Mouse (Mus musculus) lung, embryonic 16.5 days (tissue): ENCODE measurements around the gene Krt17. TPM values are rescaled to one million over a fixed set of nuclear protein-coding genes. Genes with fewer than 3 reads are reported as not detected.
"Not testable (repeated sequence)": the region's sequence is repeated elsewhere in the genome, so short reads cannot be mapped to it uniquely, and the experiment has no call there.

Source experiments
- ATAC-seq: fragments of 200-750 bp; cut with Nextera tagmentation; 2 replicates; pipeline ENCODE4 v1.8.0; 2017; ENCODE audit warnings: low read depth, mild to moderate bottlenecking, moderate library complexity
- H3K27ac ChIP-seq: fragments of 300-500 bp; sonication (generic); 2 replicates; pipeline ENCODE4 v1.5.1; 2014; ENCODE audit warnings: mild to moderate bottlenecking, control low read depth, low read length
- H3K27me3 ChIP-seq: fragments of 300-500 bp; sonication (generic); 2 replicates; pipeline ENCODE4 v1.6.1; 2014; ENCODE audit warnings: low read depth, low read length, mixed read lengths; ENCODE audit not compliant: control insufficient read depth, insufficient read depth
- H3K36me3 ChIP-seq: fragments of 300-500 bp; sonication (generic); 2 replicates; pipeline ENCODE4 v1.6.1; 2014; ENCODE audit warnings: low read length; ENCODE audit not compliant: control insufficient read depth, insufficient read depth
- H3K4me1 ChIP-seq: fragments of 300-500 bp; sonication (generic); replicated peaks from 2 replicates; pipeline ENCODE4 v1.6.1; 2014; ENCODE audit warnings: low read length, mixed read lengths; ENCODE audit not compliant: control insufficient read depth, insufficient read depth
- H3K4me2 ChIP-seq: fragments of 300-500 bp; sonication (generic); 2 replicates; pipeline ENCODE4 v1.6.1; 2014; ENCODE audit warnings: low read depth, low read length, control low read depth
- H3K4me3 ChIP-seq: fragments of 300-500 bp; sonication (generic); 2 replicates; pipeline ENCODE4 v1.5.1; 2014; ENCODE audit warnings: mild to moderate bottlenecking, low read length, control low read depth
- H3K9ac ChIP-seq: fragments of 300-500 bp; sonication (generic); 2 replicates; pipeline ENCODE4 v1.6.1; 2014; ENCODE audit warnings: low read length, control low read depth
- H3K9me3 ChIP-seq: fragments of 300-500 bp; sonication (generic); 2 replicates; pipeline ENCODE4 v1.6.1; 2016; ENCODE audit warnings: low read length; ENCODE audit not compliant: control insufficient read depth
- WGBS: fragments of 180-500 bp; shearing (Covaris S2); extraction: QIAGEN DNeasy Blood & Tissue Kit; methylation state at CpG from one replicate; pipeline ENCODE4 v1.1.7; 2014; 5-methylcytosine and 5-hydroxymethylcytosine counted together
- polyA plus RNA-seq: library from polyadenylated mRNA; unstranded; fragments of >200 nt; fragmentation: Nextera tagmentation; extraction: Ambion mirVana; gene quantifications from 2 replicates; pipeline ENCODE4 v1.2.1, GENCODE M21; 2015

Krt17 gene
- polyA plus RNA-seq, 1 experiment from 2014 or later = 8.4 TPM

DNA sequence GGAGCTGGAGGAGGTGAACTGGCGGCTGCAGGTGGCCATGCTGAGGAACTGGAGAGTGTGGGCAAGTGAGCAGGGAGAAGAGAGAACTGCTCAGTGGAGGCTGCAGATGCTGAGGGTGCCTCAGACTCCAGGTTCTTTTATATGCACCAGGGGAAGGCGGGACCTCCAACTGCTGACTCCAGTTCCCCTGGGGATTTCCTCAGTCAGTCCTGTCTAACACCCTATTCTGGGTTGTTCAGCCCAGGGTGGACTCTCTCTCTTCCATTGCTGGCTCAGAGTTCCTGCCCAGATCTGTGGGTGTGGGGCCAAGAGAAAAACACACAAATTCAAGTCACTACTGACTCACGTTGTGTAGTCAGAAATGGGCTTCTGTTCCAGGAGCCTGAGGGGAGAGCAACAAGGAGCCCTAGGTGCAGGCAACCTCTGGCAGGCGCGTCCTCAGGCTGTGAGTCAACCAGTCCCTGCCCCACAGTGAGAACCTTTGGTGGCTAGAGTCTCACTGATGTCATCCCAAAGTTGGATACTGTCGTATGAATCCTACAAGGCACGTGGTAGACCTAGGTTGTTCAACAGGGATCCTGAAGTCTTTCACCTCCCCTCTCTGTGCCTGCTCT is 11.9 kb downstream of the Krt17 start, which contains the start of gene Krt16:
Gene Krt16, minus strand, starts transcription at position 51 of the 614 bp plus-strand sequence.
- H3K9ac ChIP-seq = no peak within 1 kb of the TSS
- H3K27ac ChIP-seq = no peak within 1 kb of the TSS
- no peaks in the 10 kb centered on the region for H3K27me3 ChIP-seq
- no peaks in the 10 kb centered on the region for H3K9me3 ChIP-seq
- ATAC-seq = no peak
- H3K4me1 ChIP-seq = no peaks in the 10 kb centered on the region
- no peak within 1 kb of the TSS for H3K4me2 ChIP-seq
- H3K36me3 ChIP-seq = no peaks in the 10 kb centered on the region
- H3K4me3 ChIP-seq = no peak within 1 kb of the TSS
- 75% methylated on average over 7 of the region's 7 CpGs for WGBS

DNA sequence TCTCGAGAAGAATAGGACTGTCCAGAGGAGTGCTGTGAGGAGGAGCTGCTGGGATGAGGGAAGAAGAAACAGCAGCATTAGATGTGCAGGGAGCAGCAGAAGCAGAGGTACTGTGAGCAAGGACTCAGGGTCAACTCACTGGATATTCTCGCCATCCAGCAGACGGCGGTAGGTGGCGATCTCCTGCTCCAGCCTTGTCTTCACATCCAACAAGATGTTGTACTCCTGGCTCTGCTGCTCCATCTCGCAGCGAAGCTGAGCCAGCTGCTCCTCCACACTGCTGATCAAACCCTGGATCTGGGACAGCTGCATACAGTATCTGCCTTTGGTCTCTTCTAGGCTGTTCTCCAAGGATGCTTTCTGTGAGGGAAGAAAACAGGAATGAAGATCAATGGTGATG is 14.4 kb downstream of the Krt17 start:
- not testable (repeated sequence) for H3K9me3 ChIP-seq, ATAC-seq, H3K4me3 ChIP-seq, H3K27ac ChIP-seq, H3K27me3 ChIP-seq, H3K36me3 ChIP-seq, H3K9ac ChIP-seq, H3K4me1 ChIP-seq, H3K4me2 ChIP-seq
- 59% methylated on average over 7 of the region's 7 CpGs for WGBS

DNA sequence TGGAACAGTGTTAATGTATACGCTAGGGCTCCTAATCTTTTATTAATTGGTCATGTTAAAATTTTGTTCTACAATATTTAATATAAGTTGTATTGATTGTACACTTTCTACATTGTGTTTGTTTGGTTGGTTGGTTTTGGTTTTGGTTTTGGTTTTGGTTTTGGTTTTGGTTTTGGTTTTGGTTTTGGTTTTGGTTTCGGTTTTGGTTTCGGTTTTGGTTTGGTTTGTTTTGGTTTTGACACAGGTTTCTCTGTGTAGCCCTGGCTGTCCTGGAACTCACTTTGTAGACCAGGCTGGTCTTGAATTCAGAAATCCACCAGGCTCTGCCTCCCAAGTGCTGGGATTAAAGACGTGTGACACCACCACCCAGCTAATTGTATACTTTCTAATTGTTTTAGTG is 20.6 kb downstream of the Krt17 start:
- ATAC-seq, H3K36me3 ChIP-seq, H3K9ac ChIP-seq, H3K4me3 ChIP-seq, H3K9me3 ChIP-seq, H3K4me1 ChIP-seq, H3K4me2 ChIP-seq, H3K27me3 ChIP-seq, H3K27ac ChIP-seq: not testable (repeated sequence)
- WGBS = 85% methylated on average over 4 of the region's 4 CpGs

- Histone ChIP-seq H3K4me2 (no peak overlapping the region), H3K36me3 (no peaks in the 10 kb centered on the region), H3K9me3 (peaks cover 5% of the 10 kb centered on the region), H3K4me3 (no peak overlapping the region), H3K27ac (no peak overlapping the region), H3K9ac (no peak overlapping the region), H3K4me1 (no peaks in the 10 kb centered on the region), H3K27me3 (no peaks in the 10 kb centered on the region)
- WGBS = 65% methylated on average over 8 of the region's 8 CpGs
- ATAC-seq = no peak
These were observed 39.1 kb downstream of the Krt17 start for GRCm38 (mm10) chr11:100221741-100222140.

DNA sequence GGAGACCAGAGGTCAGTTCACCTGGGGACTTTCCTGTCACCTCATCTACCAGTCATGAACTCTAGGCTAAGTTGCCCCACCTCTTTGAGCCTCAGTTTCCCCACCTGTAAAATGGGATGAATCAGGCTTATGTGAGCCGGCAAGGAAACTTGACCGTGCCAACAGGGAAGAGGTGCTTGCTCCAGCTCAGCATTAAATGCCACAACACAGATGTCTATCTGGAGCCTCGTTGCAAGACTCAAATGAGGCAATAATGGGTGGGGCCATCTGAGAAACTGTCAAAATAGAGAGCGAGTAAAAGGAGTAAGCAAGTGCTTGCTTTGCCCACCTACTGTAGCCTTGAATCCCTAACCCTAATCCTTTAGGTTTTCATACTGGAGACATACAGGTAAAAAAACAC is 41.5 kb downstream of the Krt17 start:
- Histone ChIP-seq H3K4me1 (no peaks in the 10 kb centered on the region), H3K9ac (no peak overlapping the region), H3K9me3 (no peaks in the 10 kb centered on the region), H3K4me2 (no peak overlapping the region), H3K36me3 (no peaks in the 10 kb centered on the region), H3K27me3 (no peaks in the 10 kb centered on the region), H3K4me3 (no peak overlapping the region), H3K27ac (no peak overlapping the region)
- ATAC-seq = no peak
- WGBS = 78% methylated on average over 4 of the region's 4 CpGs

- WGBS = 31% methylated on average over 6 of the region's 6 CpGs
- no peaks in the 10 kb centered on the region for H3K9me3 ChIP-seq
- H3K4me1 ChIP-seq = no peaks in the 10 kb centered on the region
- no peak overlapping the region for H3K27ac ChIP-seq
- H3K4me3 ChIP-seq = no peak overlapping the region
- no peaks in the 10 kb centered on the region for H3K27me3 ChIP-seq
- no peaks in the 10 kb centered on the region for H3K36me3 ChIP-seq
- no peak overlapping the region for H3K9ac ChIP-seq
- no peak overlapping the region for H3K4me2 ChIP-seq
- no peak for ATAC-seq
These were observed 52.3 kb downstream of the Krt17 start for GRCm38 (mm10) chr11:100208542-100208941.

- H3K9me3 ChIP-seq = no peaks in the 10 kb centered on the region; the same call in 1 of the 2 replicates
- H3K4me3 ChIP-seq = no peak within 1 kb of the TSS
- WGBS = 83% methylated on average over 8 of the region's 8 CpGs
- H3K27ac ChIP-seq = no peak within 1 kb of the TSS
- no peaks in the 10 kb centered on the region for H3K4me1 ChIP-seq
- H3K9ac ChIP-seq = no peak within 1 kb of the TSS
- ATAC-seq = no peak
- H3K36me3 ChIP-seq = no peaks in the 10 kb centered on the region
- no peak within 1 kb of the TSS for H3K4me2 ChIP-seq
- H3K27me3 ChIP-seq = no peaks in the 10 kb centered on the region
These were observed 53.3 kb downstream of the Krt17 start, which contains the start of gene Krt14 for GRCm38 (mm10) chr11:100207498-100207897. TSS of gene Krt14 (minus strand) at chr11:100207548.

Other genes starting within 250 kb of the Krt17 start
- not detected in 2 replicates for gene Krt33a, start 244.8 kb downstream of the Krt17 start, polyA plus RNA-seq
- gene Krt33b, start 231.2 kb downstream of the Krt17 start, polyA plus RNA-seq = not detected in 2 replicates
- gene Krt34, start 219.5 kb downstream of the Krt17 start, polyA plus RNA-seq = 0.21 and 0.44 TPM in 2 replicates
- gene Krt31, start 210.5 kb downstream of the Krt17 start, polyA plus RNA-seq = 0.10 and 0.21 TPM in 2 replicates
- not detected in 2 replicates for gene Krt32, start 172.8 kb downstream of the Krt17 start, polyA plus RNA-seq
- not detected in 2 replicates for gene Krt35, start 164.8 kb downstream of the Krt17 start, polyA plus RNA-seq
- gene Krt36, start 155.4 kb downstream of the Krt17 start, polyA plus RNA-seq = 0.20 TPM in 1 of 2 replicates, not detected in the other
- 4.5 and 8.2 TPM in 2 replicates for gene Krt13, start 139.5 kb downstream of the Krt17 start, polyA plus RNA-seq
- gene Krt15, start 125.1 kb downstream of the Krt17 start, polyA plus RNA-seq = 59.9 and 78.6 TPM in 2 replicates
- gene Krt19, start 112.4 kb downstream of the Krt17 start, polyA plus RNA-seq = 349 and 432 TPM in 2 replicates
- not detected in 2 replicates for gene Krt9, start 67.8 kb downstream of the Krt17 start, polyA plus RNA-seq
- 2.1 and 5.0 TPM in 2 replicates for gene Krt14, start 53.5 kb downstream of the Krt17 start, polyA plus RNA-seq
- gene Krt16, start 12.1 kb downstream of the Krt17 start, polyA plus RNA-seq = not detected in 2 replicates
- gene Krt42, start 8.8 kb upstream of the Krt17 start, polyA plus RNA-seq = not detected in 2 replicates
- 1,740 and 1,854 TPM in 2 replicates for gene Eif1, start 58.9 kb upstream of the Krt17 start, polyA plus RNA-seq
- not detected in 2 replicates for gene Gast, start 73.4 kb upstream of the Krt17 start, polyA plus RNA-seq
- gene Hap1, start 95.1 kb upstream of the Krt17 start, polyA plus RNA-seq = 19.2 and 19.7 TPM in 2 replicates
- gene Jup, start 136.7 kb upstream of the Krt17 start, polyA plus RNA-seq = 165 and 167 TPM in 2 replicates
- gene P3h4, start 153.8 kb upstream of the Krt17 start, polyA plus RNA-seq = 68.3 and 68.8 TPM in 2 replicates
- 148 and 152 TPM in 2 replicates for gene Fkbp10, start 154.7 kb upstream of the Krt17 start, polyA plus RNA-seq
- gene Nt5c3b, start 180.8 kb upstream of the Krt17 start, polyA plus RNA-seq = 126 and 129 TPM in 2 replicates
- gene Klhl10, start 180.9 kb upstream of the Krt17 start, polyA plus RNA-seq = 0.60 and 0.73 TPM in 2 replicates
- gene Klhl11, start 211.7 kb upstream of the Krt17 start, polyA plus RNA-seq = 8.3 and 8.4 TPM in 2 replicates